Mouse (Mus musculus) heart, postnatal 4 days (tissue): ENCODE data around the gene Kctd20. TPM values are rescaled to one million over a fixed set of nuclear protein-coding genes. Genes with fewer than 3 reads are reported as not detected.
"Not testable (repeated sequence)": the region's sequence is repeated elsewhere in the genome, so short reads cannot be mapped to it uniquely, and the experiment has no call there.

ENCODE experiments used
- DNase-seq: peaks from one replicate; pipeline ENCODE4 v3.0.0; 2021
- total RNA-seq, 2 experiments: library from RNA; stranded (reverse); gene quantifications; 2 replicates each; pipeline ENCODE4 v1.2.3; 2021

Gene Kctd20
- total RNA-seq, 2 experiments from 2014 or later: 63.1 to 65.3 TPM

- DNase-seq: peak; percentile 46
These were observed 35.1 kb downstream of the Kctd20 start for GRCm38 (mm10) chr17:28986833-28987232.

- DNase-seq: peak; percentile 50
These were observed 36.0 kb downstream of the Kctd20 start for GRCm38 (mm10) chr17:28987713-28988112.

DNA sequence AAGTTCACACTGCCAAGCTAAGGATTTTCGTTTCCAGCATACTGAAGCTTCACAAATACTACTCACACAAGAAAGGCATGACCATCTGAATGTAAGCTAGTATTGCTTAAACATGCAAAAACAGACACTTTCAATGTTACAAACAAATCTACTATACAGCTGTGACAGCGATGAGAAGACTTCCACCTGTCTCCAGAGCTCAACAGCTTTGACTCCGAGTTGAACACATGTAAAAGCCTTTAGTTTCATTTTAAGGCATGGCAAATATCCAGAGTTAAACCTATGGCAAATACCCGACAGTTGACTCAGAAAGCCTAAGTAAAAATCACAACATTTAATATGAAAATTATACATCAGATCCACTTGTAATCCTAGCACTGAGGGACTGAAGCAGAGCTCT, 36.5 kb downstream of the Kctd20 start:
- no peak for DNase-seq

DNA sequence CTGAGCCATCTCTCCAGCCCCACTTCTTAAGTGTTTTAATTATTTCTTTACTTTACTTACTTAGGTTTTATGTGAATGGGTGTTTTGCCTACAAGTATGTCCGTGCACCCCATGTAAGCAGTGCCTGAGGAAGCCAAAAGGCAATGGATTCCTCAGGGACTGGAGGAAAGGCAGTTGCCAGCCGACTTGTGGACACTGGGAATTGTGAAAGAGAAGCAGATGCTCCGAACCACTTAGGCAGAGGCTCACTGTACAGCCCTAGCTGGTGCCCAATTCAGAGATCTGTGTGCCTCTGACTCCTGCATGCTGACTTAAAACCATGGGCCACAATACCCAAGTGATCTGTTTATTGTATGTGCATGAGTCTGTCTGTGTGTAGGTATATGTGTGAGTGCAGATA, 37.2 kb downstream of the Kctd20 start:
- DNase-seq: no peak

GRCm38 (mm10) chr17:28990060-28990459, 38.3 kb downstream of the Kctd20 start:
- DNase-seq: no peak

DNA sequence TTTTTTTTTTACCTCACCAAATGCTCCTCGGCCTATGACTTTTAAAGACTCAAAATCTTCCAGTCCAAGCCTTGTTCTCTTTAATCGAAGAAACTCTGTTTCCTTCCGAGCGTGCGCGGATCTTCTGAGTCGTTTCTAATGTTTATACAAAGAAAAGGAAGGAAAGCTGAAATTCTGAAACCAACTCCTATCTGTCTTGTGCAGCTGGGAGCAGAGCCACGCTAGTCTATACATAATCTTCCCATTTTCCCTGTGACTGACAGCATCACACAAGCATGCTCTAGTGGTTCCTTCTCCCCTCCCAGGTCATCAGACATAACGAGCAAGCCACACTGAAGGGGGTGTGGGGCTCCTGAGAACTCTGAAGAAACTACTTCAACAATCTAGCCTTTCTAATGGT, 39.5 kb downstream of the Kctd20 start:
- DNase-seq: no peak

- DNase-seq: peak; percentile 62
These were observed 40.4 kb downstream of the Kctd20 start for GRCm38 (mm10) chr17:28992105-28992504.

- DNase-seq: not testable (repeated sequence)
These were observed 41.3 kb downstream of the Kctd20 start for GRCm38 (mm10) chr17:28993004-28993403.

GRCm38 (mm10) chr17:28994615-28995014, 42.9 kb downstream of the Kctd20 start:
- DNase-seq: no peak

DNA sequence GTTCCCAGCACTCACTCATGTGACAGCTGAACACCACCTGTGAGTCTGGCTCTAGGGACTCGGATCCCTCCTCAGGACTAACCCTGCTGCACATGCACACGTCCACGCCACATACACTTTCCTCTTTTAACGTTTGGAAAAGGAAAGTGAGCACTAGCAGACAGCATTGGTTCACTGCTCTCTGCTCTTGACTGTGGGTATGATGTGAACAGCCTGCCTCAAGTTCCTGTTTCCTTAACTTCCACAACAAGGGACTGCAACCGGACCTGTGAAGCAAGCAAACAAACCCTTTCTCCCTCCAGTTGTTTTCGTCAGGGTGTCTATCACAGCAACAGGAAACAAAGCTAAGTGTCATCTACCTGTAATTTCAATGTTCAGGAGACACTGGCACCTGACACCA, 48.7 kb downstream of the Kctd20 start:
- DNase-seq: no peak

DNA sequence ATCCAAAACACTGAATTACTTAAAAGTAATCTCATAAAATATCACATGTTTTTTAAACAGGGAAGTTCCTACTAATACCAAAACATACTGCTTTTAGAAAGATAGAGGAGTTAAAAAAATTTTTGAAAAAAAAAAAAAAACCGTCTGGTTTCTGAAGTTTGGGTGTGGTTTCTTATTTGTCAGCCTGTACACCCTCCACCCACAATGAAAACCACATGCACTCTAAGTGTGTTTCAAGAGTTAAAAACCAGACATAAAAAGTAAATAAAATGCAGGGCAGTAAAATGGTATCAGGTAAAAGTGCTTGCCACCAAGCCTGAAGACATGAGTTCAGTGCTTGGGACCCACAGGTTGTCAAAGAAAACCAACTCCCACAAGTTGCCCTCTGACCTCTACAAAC, 52.0 kb downstream of the Kctd20 start:
- no peak for DNase-seq

GRCm38 (mm10) chr17:29005002-29005401, 53.3 kb downstream of the Kctd20 start:
- DNase-seq: no peak

DNA sequence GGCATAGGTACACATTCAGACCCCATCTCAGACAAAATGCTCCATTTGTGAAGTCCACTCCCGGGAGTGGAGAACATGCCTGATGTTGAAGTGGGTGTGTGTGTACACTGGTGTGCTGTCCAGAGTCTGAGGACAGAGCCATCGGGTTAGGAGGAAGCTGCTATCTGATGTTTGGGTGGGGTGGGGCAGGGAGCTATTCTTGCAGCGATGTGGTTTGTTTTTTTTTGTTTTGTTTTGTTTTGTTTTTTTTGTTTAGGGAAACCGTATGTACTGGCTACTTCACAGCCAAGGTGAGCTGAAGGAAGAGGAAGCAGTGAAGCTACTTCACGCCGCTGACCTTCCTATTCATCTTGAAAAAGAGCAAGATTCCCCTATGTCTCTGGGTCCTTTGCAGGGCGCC, 55.1 kb downstream of the Kctd20 start:
- DNase-seq: no peak

- no peak for DNase-seq
These were observed 55.5 kb downstream of the Kctd20 start for GRCm38 (mm10) chr17:29007243-29007640.

DNA sequence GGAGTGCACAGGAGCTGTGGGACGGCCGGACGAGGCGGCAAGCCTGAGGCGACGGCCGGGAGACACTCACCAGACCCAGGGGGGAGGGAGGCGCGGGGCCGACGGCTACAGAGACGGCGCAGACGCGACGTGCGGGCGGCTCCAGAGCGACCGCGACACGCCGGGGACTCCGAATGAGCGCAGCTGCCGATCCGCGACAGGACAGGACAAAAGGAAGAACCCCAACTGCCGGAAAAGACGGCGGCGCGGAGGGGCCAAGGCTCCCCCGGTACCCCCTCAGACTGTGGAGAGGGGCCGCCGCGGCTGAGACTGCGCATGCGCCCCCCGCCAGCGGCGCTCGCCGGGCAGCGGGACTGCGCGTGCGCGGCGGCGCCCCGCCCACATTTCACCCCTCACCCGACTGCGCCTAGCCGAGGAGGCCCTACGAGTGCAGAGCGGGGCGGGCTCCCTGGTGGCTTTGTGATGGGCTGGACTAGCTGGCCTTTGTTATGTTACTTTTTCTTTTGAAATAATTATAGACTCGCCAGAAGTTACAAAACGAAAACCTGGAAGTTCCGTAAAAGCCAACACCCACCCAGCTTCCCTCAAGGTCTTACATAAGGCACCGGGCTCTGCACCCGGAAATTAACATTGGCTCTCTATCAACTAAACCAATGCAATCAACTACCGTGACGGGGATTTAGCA, 56.0 kb downstream of the Kctd20 start, which contains the start of gene Stk38:
Gene Stk38, minus strand, starts transcription at position 355 of the 685 bp plus-strand sequence.
- peak; percentile 94 for DNase-seq

GRCm38 (mm10) chr17:29008326-29008650, 56.5 kb downstream of the Kctd20 start:
- no peak for DNase-seq

GRCm38 (mm10) chr17:29009181-29009580, 57.4 kb downstream of the Kctd20 start:
- no peak for DNase-seq

DNA sequence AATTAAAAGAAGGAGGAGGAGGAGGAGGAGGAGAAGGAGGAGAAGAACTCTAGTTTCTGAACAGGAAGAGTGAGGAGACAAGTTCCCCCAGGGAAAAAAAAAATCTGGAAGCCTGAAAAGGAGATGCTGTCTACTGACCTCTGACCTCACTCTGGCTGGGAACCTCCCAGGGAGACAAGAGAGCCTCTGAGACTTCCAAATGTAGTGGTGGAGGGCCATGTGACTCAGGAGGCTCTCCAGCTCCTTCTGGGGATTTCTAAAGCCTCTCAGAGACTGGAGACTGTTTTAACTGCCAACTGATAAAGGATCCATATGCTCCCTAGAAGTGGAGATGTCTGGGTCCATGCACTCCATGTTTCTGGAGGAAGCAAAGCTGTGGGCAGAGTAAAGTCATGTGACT, 62.5 kb downstream of the Kctd20 start:
- no peak for DNase-seq

DNA sequence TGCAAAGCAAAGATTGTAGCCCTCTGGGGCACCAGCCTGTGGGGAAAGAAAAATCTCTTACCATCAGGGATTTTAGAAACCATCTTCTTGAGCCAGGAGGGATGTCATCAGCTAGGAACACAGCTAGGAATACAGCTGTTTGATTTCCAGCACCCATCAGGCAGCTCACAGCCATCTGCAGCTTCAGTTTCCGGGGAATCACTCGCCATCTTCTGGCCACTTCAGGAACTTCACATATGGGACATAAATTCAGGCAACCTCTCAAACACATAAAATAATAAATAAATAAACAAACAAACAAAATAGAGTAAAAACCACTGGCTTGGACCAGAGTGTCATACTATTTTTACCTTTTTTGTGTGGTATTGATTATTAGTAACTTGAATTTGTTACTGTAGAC, 63.9 kb downstream of the Kctd20 start:
- peak; percentile 60 for DNase-seq

- DNase-seq: no peak
These were observed 65.0 kb downstream of the Kctd20 start for GRCm38 (mm10) chr17:29016705-29017104.

GRCm38 (mm10) chr17:29018292-29018984, 66.7 kb downstream of the Kctd20 start:
- peak; percentile 49 for DNase-seq
